Mouse (Mus musculus) kidney, adult 2 months (tissue): Measurements from ENCODE around the gene Trim32. TPM values are rescaled to one million over a fixed set of nuclear protein-coding genes. Genes with fewer than 3 reads are reported as not detected.

Experiments
- DNase-seq: peaks from one replicate; pipeline ENCODE4 v3.0.0; 2021
- H3K27ac ChIP-seq: fragments of 200-500 bp; 2 replicates; pipeline ENCODE4 v1.5.1; 2012; ENCODE audit warnings: low read depth, low read length, control low read depth, inconsistent platforms; ENCODE audit not compliant: insufficient read depth
- H3K27me3 ChIP-seq: fragments of 200-500 bp; replicated peaks from 2 replicates; pipeline ENCODE4 v1.6.1; 2012; ENCODE audit warnings: mild to moderate bottlenecking, moderate library complexity, low read length, inconsistent platforms; ENCODE audit not compliant: control insufficient read depth, insufficient read depth
- H3K36me3 ChIP-seq: fragments of 200-500 bp; 2 replicates; pipeline ENCODE4 v1.6.1; 2012; ENCODE audit warnings: mild to moderate bottlenecking, moderate library complexity, low read length, inconsistent platforms; ENCODE audit not compliant: control insufficient read depth, insufficient read depth
- H3K4me1 ChIP-seq: fragments of 200-500 bp; 2 replicates; pipeline ENCODE4 v1.6.1; 2011; ENCODE audit warnings: low read length; ENCODE audit not compliant: control insufficient read depth, insufficient read depth
- H3K4me3 ChIP-seq: fragments of 200-500 bp; 2 replicates; pipeline ENCODE4 v1.5.1; 2011; ENCODE audit warnings: mild to moderate bottlenecking, low read depth, low read length, control low read depth; ENCODE audit not compliant: insufficient read depth
- CTCF ChIP-seq: fragments of 200-500 bp; conservative IDR thresholded peaks from 2 replicates; pipeline ENCODE4 v1.5.1; 2011; ENCODE audit warnings: low read depth, mild to moderate bottlenecking, control low read depth, low read length, moderate library complexity, mixed read lengths; ENCODE audit not compliant: insufficient read depth, insufficient read length
- POLR2A ChIP-seq: fragments of 200-500 bp; IDR thresholded peaks from one replicate; pipeline ENCODE4 v1.6.1; 2011; ENCODE audit warnings: low read depth, low read length, control low read depth
- WGBS: fragments of 180-500 bp; shearing (Covaris S2); methylation state at CpG from one replicate; pipeline ENCODE4 v1.1.7; 2018; 5-methylcytosine and 5-hydroxymethylcytosine counted together
- polyA plus RNA-seq: library from polyadenylated mRNA; depleted of rRNA; stranded (reverse); fragments of >200 nt; gene quantifications from 2 replicates; pipeline ENCODE4 v1.2.3, GENCODE M21; 2012

The Trim32 gene
- polyA plus RNA-seq, 1 experiment, result 20.6 TPM

DNA sequence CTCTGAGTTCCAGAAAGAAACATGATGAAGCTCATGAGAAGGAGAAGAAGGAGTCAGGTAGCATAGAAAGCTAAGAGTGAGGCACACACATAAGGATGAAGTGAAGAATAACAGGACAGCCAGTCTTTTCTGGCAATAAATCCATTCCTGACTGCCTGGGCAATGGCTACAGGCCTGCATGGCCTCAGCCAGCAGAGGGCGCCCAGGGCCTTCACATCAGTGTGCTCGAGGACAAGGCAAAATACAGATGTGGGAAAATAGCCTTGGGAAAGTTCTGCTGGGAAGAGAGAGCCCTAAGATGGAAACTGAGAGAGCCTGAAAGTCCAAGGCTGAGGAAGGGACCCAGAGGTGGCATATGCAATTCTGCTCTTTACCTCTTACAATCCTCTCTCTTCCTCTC is 49.9 kb downstream of the Trim32 start:
- no peak for TF ChIP-seq POLR2A
- peak; percentile 94 for TF ChIP-seq CTCF
- no peaks in the 10 kb centered on the region for H3K36me3 ChIP-seq
- 0% methylated on average over 2 of the region's 2 CpGs for WGBS
- H3K4me1 ChIP-seq, result no peaks in the 10 kb centered on the region
- H3K4me3 ChIP-seq, result no peak overlapping the region
- no peaks in the 10 kb centered on the region for H3K27me3 ChIP-seq
- H3K27ac ChIP-seq, result no peak overlapping the region
- peak; percentile 72 for DNase-seq

DNA sequence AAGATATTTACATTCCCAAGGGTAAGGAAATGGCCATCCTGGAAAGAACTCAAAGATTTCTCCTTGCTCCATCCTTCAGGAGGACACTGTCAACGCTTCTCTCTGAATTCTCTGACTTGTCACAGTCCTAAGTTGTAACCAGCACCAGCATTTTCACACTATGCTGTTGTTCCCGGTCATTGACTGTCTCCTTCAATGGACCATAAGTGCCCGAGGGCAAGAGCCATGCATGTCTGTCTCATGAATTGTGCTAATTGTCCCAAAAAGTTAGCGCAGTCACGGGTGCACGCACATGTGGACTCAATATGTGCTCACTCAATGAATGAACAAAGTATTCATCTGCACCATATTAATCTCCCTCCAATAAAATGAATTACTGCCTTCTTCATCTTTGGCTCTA is 58.4 kb downstream of the Trim32 start:
- H3K4me1 ChIP-seq, result no peaks in the 10 kb centered on the region
- 62% methylated on average over 6 of the region's 6 CpGs for WGBS
- TF ChIP-seq CTCF, result no peak
- TF ChIP-seq POLR2A, result no peak
- DNase-seq, result no peak
- no peak overlapping the region for H3K27ac ChIP-seq
- no peaks in the 10 kb centered on the region for H3K36me3 ChIP-seq
- H3K4me3 ChIP-seq, result no peak overlapping the region
- H3K27me3 ChIP-seq, result no peaks in the 10 kb centered on the region; the same call in 1 of the 2 replicates
